Mouse (Mus musculus) E14TG2a.4 (cell line): ENCODE results near the gene Serinc3.
A peak's percentile ranks its signal among the peaks of the same experiment; 100 is the strongest.

ENCODE experiments used
- H3K27me3 ChIP-seq: 2 replicates; pipeline ENCODE4 v1.6.1; 2014; ENCODE audit warnings: low read length, control low read depth; ENCODE audit not compliant: insufficient read depth
- H3K36me3 ChIP-seq: 2 replicates; pipeline ENCODE4 v1.6.1; 2014; ENCODE audit warnings: low read length, control low read depth; ENCODE audit not compliant: insufficient read depth
- H3K4me1 ChIP-seq: replicated peaks from 2 replicates; pipeline ENCODE4 v1.6.1; 2014; ENCODE audit warnings: low read depth, low read length, control low read depth
- H3K4me3 ChIP-seq: replicated peaks from 2 replicates; pipeline ENCODE4 v1.5.1; 2014; ENCODE audit warnings: mild to moderate bottlenecking, low read length
- H3K9me3 ChIP-seq: 2 replicates; pipeline ENCODE4 v1.6.1; 2014; ENCODE audit warnings: low read length, control low read depth
- CTCF ChIP-seq: conservative IDR thresholded peaks from 2 replicates; pipeline ENCODE4 v1.5.1; 2014; ENCODE audit warnings: low read length
- NANOG ChIP-seq: IDR thresholded peaks from 2 replicates; pipeline ENCODE4 v1.6.1; 2014; ENCODE audit warnings: borderline replicate concordance, low read length, mixed read lengths
- POU5F1 ChIP-seq: IDR thresholded peaks from 2 replicates; pipeline ENCODE4 v1.6.1; 2014; ENCODE audit warnings: low read length, borderline replicate concordance

The Serinc3 gene

GRCm38 (mm10) chr2:163597661-163598060 lies 47.3 kb downstream of the Serinc3 start:
- no peaks in the 10 kb centered on the region for H3K9me3 ChIP-seq
- TF ChIP-seq CTCF (0 out of 2 replicates have a peak, but pooled peaks have one; percentile 6), POU5F1 (no peak)
- H3K4me1 ChIP-seq, result peaks cover 15% of the 10 kb centered on the region
- no peaks in the 10 kb centered on the region for H3K36me3 ChIP-seq
- no peaks in the 10 kb centered on the region for H3K27me3 ChIP-seq
- no peak overlapping the region for H3K4me3 ChIP-seq

DNA sequence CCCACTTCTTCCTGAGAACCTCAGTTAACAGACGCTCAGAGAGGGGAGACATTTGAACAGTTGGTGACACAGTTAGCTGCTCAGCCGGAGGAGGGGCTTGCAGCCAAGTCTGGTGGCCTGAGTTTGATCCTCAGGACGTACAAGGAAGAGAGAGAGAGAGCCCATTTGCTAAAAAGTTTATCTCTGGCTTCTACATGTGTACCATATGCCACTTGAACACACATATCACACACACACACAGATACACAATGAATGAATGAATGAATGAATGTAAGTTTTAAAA lies 48.1 kb downstream of the Serinc3 start:
- TF ChIP-seq POU5F1, result no peak
- no peak for TF ChIP-seq NANOG
- H3K27me3 ChIP-seq, result no peaks in the 10 kb centered on the region
- no peak overlapping the region for H3K4me3 ChIP-seq
- H3K4me1 ChIP-seq, result peaks cover 12% of the 10 kb centered on the region
- H3K36me3 ChIP-seq, result no peaks in the 10 kb centered on the region
- no peaks in the 10 kb centered on the region for H3K9me3 ChIP-seq

- TF ChIP-seq POU5F1 (no peak), NANOG (no peak), CTCF (no peak)
- Histone ChIP-seq H3K27me3 (no peaks in the 10 kb centered on the region), H3K36me3 (no peaks in the 10 kb centered on the region), H3K9me3 (no peaks in the 10 kb centered on the region), H3K4me1 (peaks cover 7% of the 10 kb centered on the region), H3K4me3 (no peak overlapping the region)
These were observed 48.7 kb downstream of the Serinc3 start for GRCm38 (mm10) chr2:163596057-163596872.

- H3K27me3 ChIP-seq, result no peaks in the 10 kb centered on the region
- TF ChIP-seq CTCF (no peak), POU5F1 (no peak), NANOG (no peak)
- H3K9me3 ChIP-seq, result no peaks in the 10 kb centered on the region
These were observed 49.8 kb downstream of the Serinc3 start for GRCm38 (mm10) chr2:163595119-163595518.

DNA sequence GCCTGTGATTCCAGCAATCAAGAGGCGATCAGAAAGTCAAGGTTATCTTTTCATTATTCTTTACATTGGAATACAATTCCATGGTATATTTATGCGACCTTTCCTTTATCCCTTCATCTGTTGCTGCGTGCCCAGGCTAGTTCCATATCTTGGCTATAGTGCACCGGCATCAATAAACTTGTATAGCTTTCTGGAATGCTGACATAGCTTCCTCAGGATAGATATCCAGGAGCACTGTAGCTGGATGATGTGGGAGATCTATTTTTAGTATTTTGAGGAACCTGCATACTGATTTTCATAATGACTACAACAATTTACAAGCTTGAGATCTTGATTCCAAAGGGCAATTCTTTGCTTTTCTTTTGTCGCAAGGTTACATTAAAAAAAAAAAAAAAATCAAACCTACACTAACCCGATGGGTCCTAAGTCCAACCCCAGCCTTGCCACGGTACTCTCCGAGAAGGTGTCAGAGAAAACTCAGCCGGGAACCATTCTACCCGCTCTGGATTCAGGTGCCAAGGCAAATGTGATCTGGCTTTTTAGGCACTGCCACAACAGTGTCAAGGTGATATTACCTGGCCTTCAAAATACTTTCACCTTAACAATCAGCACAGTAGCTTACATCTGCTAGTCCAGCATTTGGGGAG lies 51.2 kb downstream of the Serinc3 start:
- Histone ChIP-seq H3K36me3 (no peaks in the 10 kb centered on the region), H3K4me3 (no peak overlapping the region), H3K9me3 (no peaks in the 10 kb centered on the region), H3K27me3 (peaks cover 2% of the 10 kb centered on the region; the same call in 1 of the 2 replicates), H3K4me1 (peaks cover 11% of the 10 kb centered on the region)
- no peak for TF ChIP-seq NANOG

More at GRCm38 (mm10) chr2:163595119-163595518, 49.8 kb downstream of the Serinc3 start:
- H3K4me3 ChIP-seq, result no peak overlapping the region
- no peaks in the 10 kb centered on the region for H3K36me3 ChIP-seq
- H3K4me1 ChIP-seq, result peaks cover 11% of the 10 kb centered on the region

- peaks cover 11% of the 10 kb centered on the region for H3K4me1 ChIP-seq
- no peaks in the 10 kb centered on the region for H3K9me3 ChIP-seq
- H3K36me3 ChIP-seq, result no peaks in the 10 kb centered on the region
- TF ChIP-seq NANOG (no peak), CTCF (peak; percentile 75)
- peaks cover 5% of the 10 kb centered on the region; the same call in 1 of the 2 replicates for H3K27me3 ChIP-seq
- no peak overlapping the region for H3K4me3 ChIP-seq
These were observed 52.8 kb downstream of the Serinc3 start for GRCm38 (mm10) chr2:163592084-163592483.

DNA sequence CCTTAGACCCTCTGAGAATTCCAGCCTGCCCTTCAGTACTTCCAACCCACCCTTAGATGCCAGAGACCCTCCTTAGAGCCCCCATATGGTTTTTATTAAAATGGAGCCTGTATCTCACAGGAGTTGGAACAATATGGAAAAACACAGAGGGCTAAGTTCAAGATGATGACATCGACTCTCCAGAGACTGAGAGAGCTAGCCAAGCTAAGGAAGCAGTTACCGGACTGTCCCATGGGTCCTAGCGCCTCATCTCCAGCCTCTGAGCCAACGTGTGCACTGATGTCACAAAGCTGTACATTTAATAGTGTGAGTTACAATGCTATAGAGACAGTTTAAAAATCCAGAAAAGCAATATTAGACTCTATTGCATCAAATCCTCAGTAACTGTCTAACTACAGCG lies 53.9 kb downstream of the Serinc3 start:
- Histone ChIP-seq H3K36me3 (no peaks in the 10 kb centered on the region), H3K4me3 (no peak overlapping the region), H3K27me3 (peaks cover 7% of the 10 kb centered on the region; the same call in 1 of the 2 replicates), H3K9me3 (no peaks in the 10 kb centered on the region), H3K4me1 (peaks cover 14% of the 10 kb centered on the region)
- TF ChIP-seq CTCF (no peak), NANOG (no peak)

DNA sequence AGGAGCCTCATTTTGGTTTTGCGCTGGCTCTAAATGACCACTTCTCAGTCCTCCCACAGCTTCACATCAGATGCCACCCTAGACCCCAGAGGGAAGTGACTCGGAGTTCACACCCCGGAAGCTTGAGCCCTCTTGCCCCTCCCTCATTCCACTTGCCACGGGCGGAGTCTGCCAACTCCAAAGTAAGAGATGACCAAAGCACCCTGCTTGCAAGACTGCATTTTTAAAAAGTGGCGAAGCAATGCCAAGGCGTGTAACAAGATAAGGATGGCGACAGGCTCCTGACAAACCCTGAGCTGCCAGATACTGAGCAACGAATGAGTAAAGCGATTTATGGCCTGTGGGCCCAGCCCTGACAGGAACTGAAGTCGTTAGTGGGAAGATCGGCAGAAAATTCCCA lies 54.7 kb downstream of the Serinc3 start:
- Histone ChIP-seq H3K27me3 (peaks cover 7% of the 10 kb centered on the region; the same call in 1 of the 2 replicates), H3K9me3 (no peaks in the 10 kb centered on the region), H3K4me3 (no peak overlapping the region), H3K36me3 (no peaks in the 10 kb centered on the region), H3K4me1 (peaks cover 11% of the 10 kb centered on the region)
- TF ChIP-seq CTCF, result no peak
- TF ChIP-seq POU5F1, result no peak
- no peak for TF ChIP-seq NANOG

GRCm38 (mm10) chr2:163587506-163587905 lies 57.4 kb downstream of the Serinc3 start:
- Histone ChIP-seq H3K36me3 (no peaks in the 10 kb centered on the region), H3K4me3 (no peak overlapping the region), H3K9me3 (no peaks in the 10 kb centered on the region), H3K4me1 (peaks cover 10% of the 10 kb centered on the region), H3K27me3 (peaks cover 7% of the 10 kb centered on the region; the same call in 1 of the 2 replicates)
- no peak for TF ChIP-seq CTCF
- TF ChIP-seq NANOG, result no peak
- TF ChIP-seq POU5F1, result no peak
